8 mouse cellular contexts compared by ENCODE assay signal in the genomic region with DNA sequence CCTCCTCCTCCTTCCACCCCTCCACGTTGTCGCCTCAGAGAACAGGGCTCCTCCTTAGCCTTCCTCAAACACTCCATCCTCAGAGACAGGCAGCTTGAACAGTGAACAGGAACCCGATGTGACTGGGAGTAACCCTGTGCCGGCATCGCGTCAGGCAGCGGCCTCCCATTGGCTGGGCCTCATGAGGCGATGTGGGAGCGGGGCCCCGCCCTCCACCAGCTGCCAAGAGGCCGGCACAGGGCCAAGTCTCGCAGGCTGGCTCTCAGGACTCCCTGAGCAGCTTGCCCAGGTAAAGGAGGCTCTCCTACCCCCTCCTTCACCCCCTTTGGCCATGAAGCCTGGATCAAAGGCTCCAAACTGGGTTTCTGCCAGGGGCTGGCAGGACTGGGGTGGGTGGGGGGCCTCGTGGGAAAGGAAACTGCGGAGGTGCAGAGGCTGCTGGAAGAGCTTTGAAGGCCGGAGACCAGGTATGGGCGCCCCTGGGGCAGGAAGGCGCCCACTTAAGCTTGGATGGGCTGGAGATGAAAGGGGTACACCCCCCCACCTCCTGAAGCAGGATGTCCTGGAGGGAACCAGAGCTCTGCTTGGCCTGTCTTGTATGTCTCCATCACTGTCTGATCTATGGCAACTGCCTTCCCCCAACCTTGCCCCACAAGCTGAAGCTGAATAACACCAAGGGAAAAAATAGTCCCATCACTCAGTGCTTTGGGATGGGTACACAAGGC. TPM values are rescaled to one million over a fixed set of nuclear protein-coding genes. Genes with fewer than 3 reads are reported as not detected.
DNase-seq lines count a peak whose midpoint lies in the region; ATAC-seq lines count a peak whose summit lies in the region.

No protein-coding gene starts in this region.

- H3K27me3 ChIP-seq in intestine, embryonic 16.5 days (replicated peaks; ENCODE audit: control insufficient read depth, insufficient read depth, low read length), result no peaks in the 10 kb centered on the region; the same call in 1 of the 2 replicates

- H3K4me1 ChIP-seq in intestine, embryonic 16.5 days (ENCODE audit: control insufficient read depth, insufficient read depth, low read length), result peaks cover 18% of the 10 kb centered on the region

- WGBS in intestine, embryonic 16.5 days, result 10% methylated on average over 17 of the region's 17 CpGs

- no peaks in the 10 kb centered on the region for H3K36me3 ChIP-seq in intestine, embryonic 16.5 days (ENCODE audit: control insufficient read depth, insufficient read depth, low read length)

- H3K4me2 ChIP-seq in intestine, embryonic 16.5 days (ENCODE audit: low read depth, low read length), result peak overlapping the region; percentile 58

- intact Hi-C loops in gastrocnemius, postnatal 36 days (cut with DNase I), result no loop called here
- intact Hi-C loops in left cerebral cortex, postnatal 25 days (cut with DNase I), result no loop called here

- peak overlapping the region; percentile 36 for H3K4me3 ChIP-seq in intestine, embryonic 16.5 days (ENCODE audit: low read length)

- peak; percentile 96 for ATAC-seq in intestine, embryonic 16.5 days

- peak; percentile 79 to 82 for DNase-seq in adrenal gland, adult 18-20 months (ENCODE audit: low spot score in 2 of 2)
- DNase-seq in embryo, embryonic 11 days, result peak; percentile 94
- DNase-seq in gastrocnemius, postnatal 36 days, result peak; percentile 48 to 59
- DNase-seq in left cerebral cortex, postnatal 25 days (ENCODE audit: low spot score in 2 of 2), result peak; percentile 90
- peak; percentile 88 for DNase-seq in mesoderm, embryonic 11.5 days (ENCODE audit: low read depth, low spot score)
- peak; percentile 86 for DNase-seq in right cerebral cortex, postnatal 25 days
- peak; percentile 80 to 90 for DNase-seq in urinary bladder, postnatal 36 days (ENCODE audit: low spot score in 2 of 2)

- H3K9ac ChIP-seq in intestine, embryonic 16.5 days (ENCODE audit: low read depth, low read length), result peak overlapping the region; percentile 68

- H3K27ac ChIP-seq in intestine, embryonic 16.5 days (ENCODE audit: low read length), result peak overlapping the region; percentile 85

- H3K9me3 ChIP-seq in intestine, embryonic 16.5 days (ENCODE audit: control insufficient read depth, low read length), result no peaks in the 10 kb centered on the region

RNA-seq across cellular contexts. Expression of a gene that starts 5.4 kb away (rescaled TPM):
- 10 to 100 TPM; 17.3 to 27.3 TPM for total RNA-seq in adrenal gland, adult 18-20 months (2021)
- total RNA-seq in gastrocnemius, postnatal 36 days (2021), result under 1 TPM; 0.13 to 0.39 TPM
- 3.3 and 4.0 TPM in 2 replicates for polyA plus RNA-seq in intestine, embryonic 16.5 days (2015; fragmentation: Nextera tagmentation; extraction: Ambion mirVana)
- 10 to 100 TPM; 37.4 to 43.5 TPM for total RNA-seq in left cerebral cortex, postnatal 25 days (2021)

RNA-seq across cellular contexts. Expression of a gene that starts 39.9 kb away (rescaled TPM):
- 1 to 10 TPM; 2.2 to 2.9 TPM for total RNA-seq in adrenal gland, adult 18-20 months (2021)
- under 1 TPM; 0.41 to 0.52 TPM for total RNA-seq in gastrocnemius, postnatal 36 days (2021)
- 5.1 and 5.3 TPM in 2 replicates for polyA plus RNA-seq in intestine, embryonic 16.5 days (2015; fragmentation: Nextera tagmentation; extraction: Ambion mirVana)
- total RNA-seq in left cerebral cortex, postnatal 25 days (2021), result 10 to 100 TPM; 11.0 to 14.2 TPM

Comparison
In these comparisons a context has a peak if more than half of its experiments do, and no peak if none do; other contexts are left out.
1. Peak in every context shown above with its lines: DNase-seq, ATAC-seq, H3K4me3 ChIP-seq and H3K27ac ChIP-seq.
2. RNA of a gene that starts 5.4 kb away (total RNA-seq): 37.4 to 43.5 TPM in left cerebral cortex, postnatal 25 days and 17.3 to 27.3 TPM in adrenal gland, adult 18-20 months; 0.13 to 0.39 TPM in gastrocnemius, postnatal 36 days; every median in the first group is over 10 times any median in the second.